Mouse (Mus musculus) kidney, postnatal 10 days (tissue): ENCODE results near the gene Ugt2b34.
"Not testable (repeated sequence)": the region's sequence is repeated elsewhere in the genome, so short reads cannot be mapped to it uniquely, and the experiment has no call there.

Experiments
- DNase-seq: peaks from one replicate; pipeline ENCODE4 v3.0.0; 2021; ENCODE audit warnings: mixed read lengths

Gene Ugt2b34

GRCm38 (mm10) chr5:86906758-86907157 is at the start of gene Ugt2b34:
Gene Ugt2b34, minus strand, starts transcription at chr5:86906937.
- DNase-seq: peak; percentile 6

- DNase-seq: no peak
Observed at GRCm38 (mm10) chr5:86942111-86942510, 35.4 kb upstream of the Ugt2b34 start.

GRCm38 (mm10) chr5:86926426-86926825 is 19.7 kb upstream of the Ugt2b34 start, which contains the start of gene Ugt2b1:
Gene Ugt2b1, minus strand, starts transcription at chr5:86926530.
- no peak for DNase-seq

GRCm38 (mm10) chr5:86920661-86921233 is 14.0 kb upstream of the Ugt2b34 start:
- no peak for DNase-seq

- no peak for DNase-seq
Observed at GRCm38 (mm10) chr5:86911357-86912099, 4.8 kb upstream of the Ugt2b34 start.

GRCm38 (mm10) chr5:86910770-86911169 is 4.0 kb upstream of the Ugt2b34 start:
- no peak for DNase-seq

GRCm38 (mm10) chr5:86889933-86890332 is 16.8 kb downstream of the Ugt2b34 start:
- DNase-seq: no peak

- DNase-seq: no peak
Observed at GRCm38 (mm10) chr5:86888420-86888819, 18.3 kb downstream of the Ugt2b34 start.

GRCm38 (mm10) chr5:86887081-86887480 is 19.7 kb downstream of the Ugt2b34 start:
- no peak for DNase-seq

GRCm38 (mm10) chr5:86886620-86887019 is 20.1 kb downstream of the Ugt2b34 start:
- no peak for DNase-seq

- peak; percentile 21 for DNase-seq
Observed at GRCm38 (mm10) chr5:86871877-86872276, 34.9 kb downstream of the Ugt2b34 start.

- no peak for DNase-seq
Observed at GRCm38 (mm10) chr5:86858336-86858735, 48.4 kb downstream of the Ugt2b34 start.

GRCm38 (mm10) chr5:86857682-86858081 is 49.1 kb downstream of the Ugt2b34 start:
- no peak for DNase-seq

- DNase-seq: peak; percentile 12
Observed at GRCm38 (mm10) chr5:86856505-86856904, 50.2 kb downstream of the Ugt2b34 start.

GRCm38 (mm10) chr5:86851658-86852057 is 55.1 kb downstream of the Ugt2b34 start:
- DNase-seq: no peak

- peak; percentile 19 for DNase-seq
Observed at GRCm38 (mm10) chr5:86850104-86850503, 56.6 kb downstream of the Ugt2b34 start.

- not testable (repeated sequence) for DNase-seq
Observed at GRCm38 (mm10) chr5:86841261-86841660, 65.5 kb downstream of the Ugt2b34 start.

- no peak for DNase-seq
Observed at GRCm38 (mm10) chr5:86840207-86840606, 66.5 kb downstream of the Ugt2b34 start.
